Mouse (Mus musculus) small intestine, adult 2 months (tissue): Measurements from ENCODE around the gene Atad3a. TPM values are rescaled to one million over a fixed set of nuclear protein-coding genes. Genes with fewer than 3 reads are reported as not detected.
"Not testable (repeated sequence)": the region's sequence is repeated elsewhere in the genome, so short reads cannot be mapped to it uniquely, and the experiment has no call there.

Experiments used
- H3K27ac ChIP-seq: fragments of 200-500 bp; 2 replicates; pipeline ENCODE4 v1.5.1; 2012; ENCODE audit warnings: low read depth, low read length, control low read depth, inconsistent platforms; ENCODE audit not compliant: insufficient read depth
- H3K27me3 ChIP-seq: fragments of 200-500 bp; 2 replicates; pipeline ENCODE4 v1.6.1; 2012; ENCODE audit warnings: mild to moderate bottlenecking, moderate library complexity, low read length, inconsistent platforms; ENCODE audit not compliant: control insufficient read depth, insufficient read depth
- H3K36me3 ChIP-seq: fragments of 200-500 bp; 2 replicates; pipeline ENCODE4 v1.6.1; 2012; ENCODE audit warnings: mild to moderate bottlenecking, low read length, control low read depth, inconsistent platforms; ENCODE audit not compliant: control insufficient read depth, insufficient read depth
- H3K4me1 ChIP-seq: fragments of 200-500 bp; 2 replicates; pipeline ENCODE4 v1.6.1; 2012; ENCODE audit warnings: low read length, inconsistent platforms, mixed read lengths; ENCODE audit not compliant: control insufficient read depth, insufficient read depth, insufficient read length
- H3K4me3 ChIP-seq: fragments of 200-500 bp; 2 replicates; pipeline ENCODE4 v1.5.1; 2012; ENCODE audit warnings: low read depth, mild to moderate bottlenecking, control low read depth, inconsistent platforms, low read length, moderate library complexity
- CTCF ChIP-seq: fragments of 200-500 bp; IDR thresholded peaks from 2 replicates; pipeline ENCODE4 v1.5.1; 2012; ENCODE audit warnings: low read depth, mild to moderate bottlenecking, control low read depth, inconsistent platforms, low read length, moderate library complexity, mixed read lengths; ENCODE audit not compliant: insufficient replicate concordance, insufficient read length; ENCODE audit errors: extremely low read depth
- POLR2A ChIP-seq: fragments of 200-500 bp; IDR thresholded peaks from 2 replicates; pipeline ENCODE4 v1.6.1; 2012; ENCODE audit warnings: low read depth, mild to moderate bottlenecking, control low read depth, inconsistent platforms, low read length, moderate library complexity
- WGBS: fragments of 180-500 bp; shearing (Covaris S2); methylation state at CpG from one replicate; pipeline ENCODE4 v1.1.7; 2018; 5-methylcytosine and 5-hydroxymethylcytosine counted together
- polyA plus RNA-seq: library from polyadenylated mRNA; depleted of rRNA; stranded (reverse); fragments of >200 nt; gene quantifications from 2 replicates; pipeline ENCODE4 v1.2.3, GENCODE M21; 2012

Gene Atad3a
- polyA plus RNA-seq, 1 experiment, result 65.5 TPM

DNA sequence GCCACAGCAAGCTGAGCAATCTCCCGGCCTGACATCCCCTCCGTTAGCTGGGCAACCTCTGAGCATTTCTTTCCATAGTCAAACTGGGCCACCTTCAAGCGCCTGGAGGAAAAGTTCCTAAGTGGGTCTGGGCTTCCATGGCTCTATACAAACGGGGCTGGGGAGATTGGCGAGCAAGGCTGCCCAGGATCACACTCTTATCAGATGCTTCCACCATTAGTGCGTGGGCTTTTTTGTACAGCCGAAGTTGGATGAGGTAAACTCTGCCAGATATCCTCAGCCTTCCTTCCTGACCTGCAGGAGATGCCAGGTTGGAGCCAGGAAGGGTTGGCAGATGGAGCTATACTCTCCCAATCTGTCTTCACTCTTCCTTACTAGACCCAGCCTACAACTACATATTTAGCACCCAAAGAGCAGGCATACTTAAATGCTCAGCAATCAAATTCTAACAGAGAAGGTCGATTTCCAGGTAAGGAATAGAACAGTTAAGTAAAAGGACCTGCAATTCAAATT, 14.8 kb downstream of the Atad3a start:
- Histone ChIP-seq H3K4me3 (no peak overlapping the region), H3K27ac (no peak overlapping the region), H3K4me1 (no peaks in the 10 kb centered on the region), H3K36me3 (peaks cover 80% of the 10 kb centered on the region), H3K27me3 (no peaks in the 10 kb centered on the region)
- 84% methylated on average over 8 of the region's 8 CpGs for WGBS
- TF ChIP-seq CTCF (no peak), POLR2A (no peak)

DNA sequence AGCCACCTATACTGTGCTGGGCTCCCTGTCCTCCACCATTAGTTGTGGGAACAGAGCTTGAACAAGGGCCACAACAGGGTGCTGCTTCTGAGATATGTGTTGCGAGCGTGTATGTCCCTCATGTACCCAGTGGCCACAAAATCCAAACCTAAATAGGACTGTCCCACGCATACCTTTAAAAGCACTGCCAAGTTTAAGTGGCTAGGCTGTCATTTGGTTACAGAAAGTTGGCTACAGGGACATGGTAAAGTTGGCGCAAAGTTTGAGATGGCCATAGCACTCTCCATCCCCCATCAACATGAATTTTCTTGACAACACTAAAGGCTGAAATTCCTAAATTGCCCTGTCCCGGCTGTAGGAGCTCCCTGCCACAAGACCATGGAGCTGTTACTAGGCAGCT, 15.8 kb downstream of the Atad3a start:
- no peaks in the 10 kb centered on the region for H3K27me3 ChIP-seq
- no peak for TF ChIP-seq CTCF
- no peak for TF ChIP-seq POLR2A
- H3K27ac ChIP-seq, result no peak overlapping the region
- WGBS, result 89% methylated on average over 5 of the region's 5 CpGs
- H3K4me3 ChIP-seq, result no peak overlapping the region
- peaks cover 80% of the 10 kb centered on the region for H3K36me3 ChIP-seq
- H3K4me1 ChIP-seq, result no peaks in the 10 kb centered on the region

DNA sequence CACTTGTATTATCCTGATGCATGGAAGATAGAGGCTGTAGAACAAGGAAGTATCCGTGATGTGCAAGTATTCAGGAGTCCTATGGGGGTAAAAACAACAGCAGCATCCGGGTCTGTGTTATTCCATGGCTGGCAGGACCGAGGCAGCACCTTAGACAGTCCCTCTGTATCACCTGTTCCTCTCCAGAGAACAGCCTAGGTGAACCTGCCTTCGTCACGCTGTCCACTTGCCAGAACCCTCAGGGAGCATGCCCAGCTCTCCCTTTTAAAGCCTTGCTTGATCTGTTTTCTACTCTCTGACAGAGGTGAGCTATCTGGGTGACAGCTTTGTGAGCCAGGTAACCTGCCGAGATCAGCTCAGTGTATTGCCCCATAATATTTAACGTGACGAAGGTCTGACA, 16.4 kb downstream of the Atad3a start:
- H3K27ac ChIP-seq, result no peak overlapping the region
- H3K36me3 ChIP-seq, result peaks cover 77% of the 10 kb centered on the region
- no peak for TF ChIP-seq CTCF
- TF ChIP-seq POLR2A, result no peak
- 90% methylated on average over 8 of the region's 8 CpGs for WGBS
- H3K4me1 ChIP-seq, result no peaks in the 10 kb centered on the region
- no peak overlapping the region for H3K4me3 ChIP-seq
- H3K27me3 ChIP-seq, result no peaks in the 10 kb centered on the region

DNA sequence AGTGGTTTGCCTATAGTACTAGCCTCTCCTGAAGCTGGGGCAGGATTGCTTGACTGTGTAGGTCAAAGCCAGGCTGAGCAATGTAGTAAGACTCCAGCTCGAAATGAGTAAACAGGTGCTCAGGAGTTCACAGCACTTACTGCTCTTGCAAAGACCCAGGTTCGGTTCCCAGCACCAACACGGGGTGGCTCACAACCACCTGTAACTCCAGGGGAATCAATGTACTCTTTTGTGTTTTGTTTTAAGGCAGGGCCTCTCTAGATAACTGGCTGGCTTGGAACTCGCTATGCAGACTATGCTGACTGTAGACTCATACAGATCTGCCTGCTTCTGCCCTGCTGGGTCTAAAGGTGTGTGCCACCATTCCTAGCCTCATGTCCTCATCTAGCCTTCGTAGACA, 18.2 kb downstream of the Atad3a start:
- H3K27ac ChIP-seq, result no peak overlapping the region
- H3K4me1 ChIP-seq, result no peaks in the 10 kb centered on the region
- H3K36me3 ChIP-seq, result peaks cover 60% of the 10 kb centered on the region
- WGBS, result 91% methylated on average over 5 of the region's 5 CpGs
- TF ChIP-seq CTCF (no peak), POLR2A (no peak)
- no peaks in the 10 kb centered on the region for H3K27me3 ChIP-seq
- H3K4me3 ChIP-seq, result no peak overlapping the region

DNA sequence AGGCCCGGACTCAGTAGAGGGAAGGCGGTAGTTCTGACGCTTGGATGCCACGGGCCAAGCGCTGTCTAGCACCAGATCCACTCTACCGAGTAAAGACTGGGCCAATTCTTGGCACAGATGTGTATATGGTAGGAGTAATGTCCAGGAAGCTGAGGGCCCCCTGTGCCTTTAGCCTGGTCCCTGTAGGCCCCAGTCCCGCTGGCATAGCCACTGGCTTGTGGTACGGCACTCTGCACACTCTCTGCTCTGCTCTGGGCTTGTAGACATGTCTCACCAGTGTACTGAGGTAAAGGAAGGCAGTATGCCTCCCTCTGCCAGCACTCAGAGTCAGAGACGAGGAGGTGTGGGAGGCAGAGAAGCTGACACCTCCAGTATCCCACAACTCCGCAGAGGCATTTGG, 20.2 kb downstream of the Atad3a start:
- WGBS, result 86% methylated on average over 10 of the region's 10 CpGs
- H3K27ac ChIP-seq, H3K4me3 ChIP-seq, H3K4me1 ChIP-seq, H3K27me3 ChIP-seq: not testable (repeated sequence)
- H3K36me3 ChIP-seq, result peaks cover 45% of the 10 kb centered on the region

DNA sequence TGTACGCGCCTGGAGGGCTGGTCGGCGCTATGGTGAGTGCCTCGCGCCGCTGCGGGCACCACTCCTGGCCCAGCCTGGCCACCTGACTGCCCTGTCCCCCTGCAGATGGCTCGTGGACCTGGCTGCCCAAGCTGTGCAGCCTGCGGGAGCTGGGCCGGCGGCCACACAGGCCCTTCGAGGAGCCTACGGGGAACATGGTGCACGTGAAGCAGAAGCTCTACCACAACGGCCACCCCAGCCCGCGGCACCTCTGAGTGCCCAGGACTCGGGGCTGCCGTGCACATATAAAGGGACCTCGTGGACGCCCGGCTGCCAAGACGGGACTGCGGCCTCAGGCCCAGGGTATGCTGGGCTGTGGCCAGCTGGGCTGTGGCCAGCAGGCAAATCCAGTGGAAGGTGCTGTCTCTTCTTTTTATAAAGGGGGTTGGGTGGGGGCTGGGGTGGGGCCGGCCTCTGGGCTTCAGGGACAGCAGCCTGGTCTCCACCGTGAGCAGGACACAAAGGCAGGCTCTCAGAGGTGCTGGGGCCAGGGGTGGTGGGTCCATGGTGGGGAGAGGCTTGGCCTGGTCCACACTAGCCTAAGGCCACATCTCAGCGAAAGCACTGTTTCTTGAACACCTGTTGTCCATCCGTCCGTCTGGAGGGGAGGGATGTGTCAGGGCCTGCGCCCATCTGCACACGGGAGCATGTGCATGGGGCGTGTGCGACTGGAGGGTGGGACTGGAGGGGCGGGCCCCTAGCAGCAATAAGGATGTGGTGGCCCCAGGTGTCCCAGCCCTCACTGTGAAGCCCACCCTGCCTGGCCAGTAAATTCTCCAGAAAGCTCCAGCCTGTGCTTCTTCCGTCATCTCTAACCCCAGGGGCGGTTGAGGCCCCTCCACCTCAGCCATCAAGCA, 20.9 kb downstream of the Atad3a start:
- Histone ChIP-seq H3K4me3 (no peak overlapping the region), H3K27ac (no peak overlapping the region), H3K27me3 (no peaks in the 10 kb centered on the region), H3K36me3 (peaks cover 41% of the 10 kb centered on the region), H3K4me1 (peaks cover 7% of the 10 kb centered on the region; the same call in 1 of the 2 replicates)
- no peak for TF ChIP-seq POLR2A
- no peak for TF ChIP-seq CTCF
- WGBS, result 80% methylated on average over 37 of the region's 37 CpGs

- Histone ChIP-seq H3K27ac (no peak overlapping the region), H3K4me3 (no peak overlapping the region), H3K4me1 (peaks cover 7% of the 10 kb centered on the region; the same call in 1 of the 2 replicates), H3K36me3 (peaks cover 34% of the 10 kb centered on the region), H3K27me3 (no peaks in the 10 kb centered on the region)
- WGBS, result 81% methylated on average over 6 of the region's 6 CpGs
- TF ChIP-seq CTCF (no peak), POLR2A (no peak)
Measured at GRCm38 (mm10) chr4:155739152-155739551, 21.7 kb downstream of the Atad3a start.
